Mouse (Mus musculus) spleen, adult 2 months (tissue): ENCODE results near the gene Glis3.

Experiments
- CTCF ChIP-seq: fragments of 200-500 bp; IDR thresholded peaks from 2 replicates; pipeline ENCODE4 v1.5.1; 2011; ENCODE audit warnings: mild to moderate bottlenecking, inconsistent platforms; ENCODE audit not compliant: insufficient read depth, insufficient read length, insufficient replicate concordance; ENCODE audit errors: extremely low read depth
- POLR2A ChIP-seq: fragments of 200-500 bp; IDR thresholded peaks from 2 replicates; pipeline ENCODE4 v1.6.1; 2011; ENCODE audit warnings: low read depth, low read length, inconsistent platforms

GRCm38 (mm10) chr19:28380691-28381262 lies 299.1 kb downstream of the Glis3 start:
- TF ChIP-seq POLR2A (no peak), CTCF (no peak)
